Mouse (Mus musculus) gastrocnemius, postnatal 36 days (tissue): ENCODE measurements at regions not wholly inside any gene's neighbourhood (a gene's known extent, or its start where the extent isn't known, plus 50 kb on each side); places are given as distances from the start of the nearest gene placed in this dataset.

Source experiments
- DNase-seq, 2 experiments: peaks; one replicate each; pipeline ENCODE4 v3.0.0; 2022
- intact Hi-C: fragments of 180-260 bp; cut with DNase I; formaldehyde crosslinking; loops from one replicate; pipeline ENCODE4 v1.15.1; 2025

DNA sequence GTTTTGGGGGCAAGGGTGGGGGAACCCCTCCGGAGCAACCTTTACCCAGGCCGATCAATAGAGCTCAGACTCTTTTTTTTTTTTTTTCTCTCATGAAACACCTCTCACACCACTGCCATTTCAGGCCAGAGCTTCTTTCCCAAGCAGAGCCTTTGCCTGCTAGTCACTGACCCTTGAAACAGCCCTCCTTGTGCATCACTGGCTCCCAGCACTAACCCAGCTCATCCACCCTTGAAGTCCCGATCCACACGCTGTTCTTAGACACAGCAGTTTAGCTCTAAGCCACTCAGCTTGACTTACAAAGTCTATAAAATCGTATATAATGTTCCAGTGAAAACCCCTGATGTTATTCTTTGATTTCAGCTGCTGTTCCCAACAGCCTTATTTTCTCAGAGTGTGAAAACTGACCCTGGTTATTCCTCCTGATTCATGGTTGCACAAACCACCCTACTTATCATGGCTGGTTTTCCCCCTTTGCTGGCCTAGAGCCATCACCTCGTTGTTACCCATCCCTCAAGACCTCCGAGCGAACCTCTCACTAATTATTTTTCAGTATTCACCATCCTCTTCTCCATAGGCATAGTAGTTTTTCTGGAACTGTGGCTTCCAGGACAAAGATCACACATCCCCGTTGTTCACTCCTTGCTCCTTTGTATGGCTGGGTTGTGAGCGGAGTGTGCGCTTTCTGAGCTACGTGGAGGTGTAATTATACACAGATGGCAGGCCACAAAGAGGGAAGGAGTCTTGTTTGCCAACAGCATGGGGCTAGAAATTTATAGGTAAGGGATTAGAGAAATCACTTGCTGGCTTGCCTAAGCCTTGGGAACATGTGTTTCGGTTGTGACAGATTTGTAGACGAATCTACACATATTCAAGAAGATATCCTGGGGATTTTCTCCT, 287.6 kb upstream of the Gm10131 start:
- DNase-seq: no peak
- intact Hi-C loops: loop anchor here (10.0 kb wide), 1 partner anchor 416 kb away; no protein-coding TSS in a partner anchor

DNA sequence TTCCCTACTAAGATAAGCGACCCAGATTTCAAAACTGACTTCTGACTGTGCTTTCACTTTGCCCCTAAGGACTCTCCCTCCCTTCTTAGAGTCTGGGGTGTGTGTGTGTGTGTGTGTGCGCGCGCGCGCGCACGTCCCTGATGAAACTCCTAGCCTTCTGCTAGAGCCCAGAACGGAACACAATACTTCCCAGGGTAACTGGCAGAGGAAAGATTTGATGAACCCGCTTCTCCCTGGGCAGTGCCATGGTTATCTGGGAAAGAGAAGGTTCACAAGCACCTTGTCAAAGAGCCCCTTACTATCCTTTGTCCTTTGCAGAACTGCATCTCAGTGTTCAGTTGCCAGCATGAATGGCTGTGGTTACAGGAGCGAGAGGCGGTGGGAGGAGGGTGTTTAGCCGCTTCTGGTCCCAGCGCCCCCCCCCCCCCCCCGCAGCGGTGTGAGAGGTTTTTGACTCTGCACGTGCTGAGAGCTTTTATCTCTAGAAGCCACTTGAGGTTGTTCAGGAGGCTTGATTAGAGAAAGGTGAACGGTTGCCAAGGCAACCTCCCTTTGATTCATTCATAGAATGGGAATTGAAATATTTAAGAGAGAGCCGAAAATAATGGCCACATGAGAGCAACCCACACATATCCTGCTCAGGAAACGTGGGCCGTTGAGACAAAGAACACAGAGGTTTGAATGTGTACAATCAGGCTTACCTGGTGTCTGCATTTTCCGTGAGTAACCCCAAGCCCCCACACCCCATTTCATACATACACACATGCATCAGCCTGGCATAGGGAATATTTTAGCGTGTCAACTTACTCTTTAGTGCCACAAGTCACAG, 286.3 kb upstream of the Gm10131 start:
- intact Hi-C loops: loop anchor here (10.0 kb wide), 1 partner anchor 417 kb away; no protein-coding TSS in a partner anchor
- no peak for DNase-seq

DNA sequence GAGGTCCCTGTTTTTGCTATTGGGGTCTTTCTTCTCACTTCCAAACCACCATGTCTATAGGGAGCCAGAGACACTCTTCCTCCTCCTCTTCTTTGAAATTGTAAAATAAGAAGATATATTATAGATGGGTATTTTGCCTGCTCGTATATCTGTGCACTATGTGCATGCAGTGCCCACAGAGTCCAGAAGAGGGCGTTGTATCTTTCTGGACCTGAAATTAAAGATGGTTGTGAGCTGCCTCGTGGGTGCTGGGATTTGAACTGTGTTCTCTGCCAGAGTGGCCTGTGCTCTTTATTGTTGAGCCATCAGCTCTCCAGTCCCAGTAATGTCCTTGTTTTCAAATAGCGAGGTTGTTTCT, 285.7 kb upstream of the Gm10131 start:
- intact Hi-C loops: loop anchor here (10.0 kb wide), 1 partner anchor 418 kb away; no protein-coding TSS in a partner anchor
- no peak for DNase-seq

DNA sequence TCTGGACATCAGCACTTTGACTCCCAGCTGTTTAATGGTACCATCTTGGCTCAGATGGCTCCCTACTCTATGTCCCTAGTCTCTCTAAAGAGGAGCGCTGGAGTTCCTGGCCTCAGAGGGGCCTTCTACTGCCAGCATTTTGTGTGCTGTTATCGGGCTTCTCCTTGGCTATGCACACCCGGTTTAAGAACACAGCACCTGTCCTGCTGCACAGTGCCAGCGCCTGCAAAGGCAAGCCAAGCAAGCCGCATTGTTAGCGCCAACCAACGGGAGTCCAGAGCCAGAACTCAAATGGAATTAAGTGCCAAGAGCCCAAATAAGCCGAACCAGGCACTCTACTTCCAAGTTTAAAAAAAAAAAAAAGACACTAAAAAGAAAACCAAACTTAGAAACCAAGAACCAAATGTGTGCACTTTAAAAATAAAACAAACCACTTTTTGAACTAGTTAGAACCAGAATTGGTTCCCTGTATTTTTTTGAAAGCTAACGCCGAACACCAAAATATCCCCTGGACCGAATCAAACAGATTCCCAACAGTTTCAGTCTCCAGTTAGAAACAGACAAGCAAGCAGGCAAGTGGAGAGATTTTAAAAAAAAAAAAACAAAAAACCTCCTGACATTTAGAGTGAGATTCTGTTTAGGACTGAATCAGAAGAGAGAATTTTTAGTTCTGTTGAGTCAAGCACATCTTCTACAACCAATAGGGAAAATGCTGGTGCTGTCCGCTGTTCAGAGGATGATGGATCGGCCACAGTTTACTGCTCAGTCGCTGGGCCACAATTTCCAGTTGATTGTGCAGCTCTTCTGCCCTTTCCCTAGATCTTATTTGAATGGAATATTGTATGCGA, 281.7 kb upstream of the Gm10131 start:
- intact Hi-C loops: loop anchor here (10.0 kb wide), 1 partner anchor 422 kb away; no protein-coding TSS in a partner anchor
- DNase-seq: peak in 1 of 2 experiments; percentile 8

DNA sequence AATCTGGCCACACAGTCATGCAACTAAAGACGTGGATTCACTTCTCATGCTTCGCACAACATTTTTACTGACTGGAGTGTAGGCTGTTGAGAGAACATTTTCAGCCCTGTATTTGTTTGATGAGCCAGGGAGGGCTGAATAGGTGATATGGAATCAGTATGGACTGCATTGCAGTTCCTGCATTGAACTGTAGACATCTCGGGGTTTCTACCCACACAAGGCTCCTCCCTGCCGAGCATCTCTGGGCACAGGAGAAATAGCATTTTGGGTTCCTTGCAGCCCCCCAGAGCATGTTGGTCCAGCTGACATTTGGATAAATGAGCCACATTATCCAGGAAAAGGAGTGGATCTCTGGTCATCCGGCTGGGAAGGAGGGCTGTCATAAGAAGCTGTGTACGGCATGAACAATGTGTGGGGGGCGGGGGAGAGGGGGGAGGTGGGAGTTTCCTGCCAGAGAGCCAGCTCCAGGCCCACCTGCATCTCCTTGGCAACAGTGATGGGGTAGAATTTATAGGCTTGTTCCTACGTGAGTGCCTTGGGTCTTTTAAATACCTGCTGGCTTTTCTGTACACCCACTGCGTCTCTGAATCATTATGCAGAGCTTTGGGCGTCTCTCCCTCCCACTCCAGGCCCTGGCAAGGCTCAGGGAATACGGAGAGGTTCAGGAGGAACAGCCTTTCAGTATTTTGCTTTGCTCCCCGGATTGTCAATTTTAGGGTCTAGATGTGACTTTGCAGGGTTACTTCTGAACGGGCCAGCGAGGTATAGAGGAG, 280.9 kb upstream of the Gm10131 start:
- DNase-seq: no peak
- intact Hi-C loops: loop anchor here (10.0 kb wide), 1 partner anchor 422 kb away; no protein-coding TSS in a partner anchor

DNA sequence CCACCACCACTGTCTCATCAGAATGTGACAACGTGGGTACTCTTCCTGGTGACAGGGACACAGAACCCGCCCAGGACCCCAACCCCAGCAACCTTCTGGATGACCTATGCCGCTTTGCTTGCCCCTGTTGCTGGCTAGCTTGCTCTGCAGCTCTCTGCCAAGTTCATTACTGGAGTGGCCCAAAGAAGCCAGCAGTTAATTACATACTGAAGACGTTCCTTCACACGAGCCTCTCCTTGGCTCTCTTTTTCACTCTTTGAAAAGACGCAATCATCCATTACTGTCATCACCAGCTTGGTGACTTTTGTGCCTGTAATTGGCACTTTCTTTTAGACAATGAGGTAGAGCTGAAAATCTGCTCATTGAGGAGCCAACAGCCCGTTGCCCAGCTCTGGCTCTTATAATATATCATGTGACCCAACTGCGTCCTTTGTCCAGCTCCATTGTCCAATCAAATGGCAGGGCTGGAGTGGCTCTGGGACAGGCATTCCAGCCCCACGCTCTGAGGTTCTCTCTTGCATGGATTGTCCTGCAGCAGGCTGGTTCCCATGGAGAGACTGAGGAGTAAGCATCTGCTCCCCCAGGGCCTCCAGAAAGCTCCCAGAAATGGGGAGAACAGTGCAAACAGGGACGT, 274.4 kb upstream of the Gm10131 start:
- no peak for DNase-seq
- intact Hi-C loops: no loop called here

DNA sequence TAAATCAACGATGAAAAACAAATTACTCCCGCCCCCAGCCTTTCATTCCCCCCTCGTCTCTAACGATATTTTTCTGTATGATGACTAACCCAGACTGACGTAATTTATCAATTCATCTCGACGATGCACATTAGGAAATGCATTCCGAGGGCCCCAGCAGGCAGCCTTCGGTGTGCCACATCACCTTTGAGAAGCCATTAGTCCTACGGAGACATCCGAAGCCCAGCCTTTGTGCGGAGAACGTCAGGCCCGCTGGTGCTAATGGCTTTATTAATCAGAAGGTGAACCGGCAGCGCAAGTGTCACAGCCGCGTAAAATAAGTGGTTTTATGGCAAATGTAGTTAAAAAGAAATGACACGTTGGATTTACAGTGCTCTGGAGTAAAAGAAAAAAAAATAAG, 269.1 kb upstream of the Gm10131 start:
- intact Hi-C loops: no loop called here
- DNase-seq: no peak

DNA sequence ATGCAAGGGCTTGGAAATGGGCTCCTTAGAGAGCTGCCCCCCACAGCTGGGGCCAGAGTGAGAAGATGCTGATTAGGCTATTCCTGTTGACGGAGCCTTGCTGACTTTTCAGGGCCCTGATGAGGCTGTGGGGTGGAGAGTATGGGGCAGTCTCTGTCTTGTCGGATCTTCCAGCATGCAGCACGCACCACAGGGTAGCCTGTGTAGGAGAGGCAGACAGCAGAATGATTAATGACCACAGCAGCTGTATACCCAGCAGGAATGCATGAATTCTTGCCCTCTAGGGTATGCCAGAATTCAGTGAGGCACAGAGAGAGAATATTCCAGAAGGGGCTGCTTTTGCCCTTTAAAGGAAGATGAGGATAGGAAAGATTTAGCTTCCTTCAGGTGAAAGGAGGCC, 265.6 kb upstream of the Gm10131 start:
- no peak for DNase-seq
- intact Hi-C loops: no loop called here

DNA sequence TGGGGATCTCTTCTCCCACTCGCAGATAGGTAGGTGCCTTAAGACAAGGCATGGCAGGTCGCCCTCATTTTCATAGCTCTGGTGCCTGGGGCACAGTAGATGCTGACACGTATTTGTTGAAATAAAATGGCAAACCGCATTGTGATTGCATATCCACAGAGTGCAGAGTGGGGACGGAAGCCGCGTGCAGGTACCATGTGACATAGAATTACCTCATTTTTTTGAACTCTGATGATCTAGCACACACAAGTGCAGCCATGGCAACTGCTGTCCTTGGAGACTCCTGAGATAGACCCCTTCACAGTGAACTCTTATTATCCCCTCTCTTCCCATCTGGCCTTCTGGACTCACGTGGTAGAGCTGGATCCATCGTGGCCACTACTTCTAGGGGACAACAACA, 262.7 kb upstream of the Gm10131 start:
- intact Hi-C loops: no loop called here
- no peak for DNase-seq

DNA sequence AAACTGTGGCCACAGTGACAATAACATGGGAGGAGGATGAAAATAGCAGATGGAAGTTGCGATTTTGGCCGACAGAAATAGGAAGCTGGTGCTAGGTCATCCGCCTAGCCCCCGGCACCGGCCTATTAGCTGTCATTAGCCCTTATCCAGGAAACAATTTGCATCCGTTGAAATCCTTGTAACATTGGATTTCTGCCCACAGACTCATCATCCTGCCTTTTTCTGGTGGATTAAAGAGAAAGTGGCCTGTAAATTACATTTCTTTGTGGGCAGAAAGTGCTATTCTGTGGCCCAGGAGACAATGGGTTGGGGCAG, 261.1 kb upstream of the Gm10131 start:
- intact Hi-C loops: no loop called here
- DNase-seq: no peak

- intact Hi-C loops: no loop called here
- no peak for DNase-seq
Measured at GRCm38 (mm10) chr8:34371973-34372665, 260.6 kb upstream of the Gm10131 start.

GRCm38 (mm10) chr8:34371391-34371790, 259.9 kb upstream of the Gm10131 start:
- intact Hi-C loops: no loop called here

DNA sequence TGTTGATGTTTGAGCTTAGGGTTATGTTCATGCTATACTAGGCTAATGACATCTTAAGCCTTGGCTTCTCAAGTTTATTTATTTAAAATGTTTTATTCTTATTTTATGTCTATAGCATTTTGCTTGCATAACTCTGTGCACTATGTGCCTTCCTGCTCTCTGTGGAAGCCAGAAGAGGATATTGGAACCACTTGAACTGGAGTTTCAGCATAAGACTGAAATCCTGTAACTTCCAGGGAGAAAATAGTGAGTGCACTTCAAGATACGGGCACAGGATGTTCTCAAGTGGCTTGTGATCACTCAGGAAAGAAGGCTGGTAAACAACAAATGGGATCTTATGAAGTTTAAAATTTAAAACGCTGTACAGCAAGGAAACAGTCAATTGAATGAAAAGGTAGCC, 257.0 kb upstream of the Gm10131 start:
- intact Hi-C loops: no loop called here
- DNase-seq: no peak

More at GRCm38 (mm10) chr8:34371391-34371790, 259.9 kb upstream of the Gm10131 start:
- DNase-seq: no peak

- intact Hi-C loops: no loop called here
- no peak for DNase-seq
Measured at GRCm38 (mm10) chr8:34364446-34365035, 253.0 kb upstream of the Gm10131 start.

DNA sequence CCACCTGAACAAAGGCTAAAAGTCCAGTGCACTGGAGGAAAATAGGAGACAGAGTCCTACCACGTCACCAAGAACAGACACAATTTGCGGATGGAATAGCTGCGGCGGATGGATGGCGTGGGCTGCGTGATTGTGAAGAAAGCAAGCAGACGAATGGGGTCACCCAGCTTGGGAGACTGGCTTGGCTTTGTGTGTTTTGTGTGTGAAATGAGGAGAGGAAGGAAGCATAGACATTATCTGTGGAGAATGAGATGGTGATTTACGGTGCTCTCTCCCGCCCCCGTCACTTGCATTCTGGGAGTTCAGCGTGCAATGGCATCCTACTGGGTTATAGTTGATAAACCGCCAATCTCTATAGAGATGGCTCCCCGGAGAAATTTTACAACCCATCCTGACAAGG, 252.1 kb upstream of the Gm10131 start:
- intact Hi-C loops: no loop called here
- no peak for DNase-seq

- intact Hi-C loops: no loop called here
- no peak for DNase-seq
Measured at GRCm38 (mm10) chr8:34363131-34363530, 251.6 kb upstream of the Gm10131 start.

- DNase-seq: no peak
- intact Hi-C loops: no loop called here
Measured at GRCm38 (mm10) chr8:34361377-34361776, 249.8 kb upstream of the Gm10131 start.

DNA sequence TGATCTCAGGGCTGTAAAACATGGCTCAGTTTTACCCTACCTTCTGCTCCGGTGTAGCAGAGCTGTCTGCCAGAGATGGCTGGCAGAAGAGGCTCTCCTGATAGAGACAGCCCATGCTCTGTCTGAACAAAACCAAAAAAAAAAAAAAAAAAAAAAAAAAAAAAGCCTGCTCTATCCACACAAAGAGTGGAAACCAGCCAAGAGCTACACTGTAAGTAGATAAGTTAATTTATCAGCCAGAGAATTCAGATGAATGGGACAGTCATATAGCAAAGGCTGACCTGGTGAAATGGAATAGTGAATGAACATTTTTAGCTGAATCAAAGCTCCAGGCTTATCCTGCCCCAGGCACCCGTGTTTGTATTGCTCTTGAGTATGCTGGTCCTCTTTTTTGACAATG, 248.2 kb upstream of the Gm10131 start:
- DNase-seq: no peak
- intact Hi-C loops: no loop called here
